10 mouse cellular contexts compared by ENCODE assay signal in the genomic region with DNA sequence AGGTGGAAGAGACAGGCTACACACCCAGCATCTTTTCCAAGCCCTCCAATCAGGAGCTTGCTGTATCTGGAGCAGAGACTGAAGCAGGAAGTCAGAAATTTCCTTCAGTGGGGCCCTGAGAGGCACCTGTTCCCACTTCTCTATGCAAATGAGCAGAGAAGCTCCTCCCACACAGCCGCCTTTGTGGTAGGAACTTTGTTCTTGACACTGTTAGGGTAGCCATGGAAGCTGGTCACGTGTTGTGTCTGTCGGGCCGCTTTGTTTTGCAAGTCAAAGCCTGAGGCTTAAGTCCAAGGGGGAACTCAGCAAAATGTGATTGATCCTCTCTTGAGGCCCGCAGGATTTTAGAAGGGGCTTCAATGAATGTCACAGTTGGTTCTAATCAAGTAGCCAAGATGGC. TPM values are rescaled to one million over a fixed set of nuclear protein-coding genes. Genes with fewer than 3 reads are reported as not detected.
DNase-seq lines count a peak whose midpoint lies in the region; ATAC-seq and TF ChIP-seq lines count a peak whose summit lies in the region.
"Had no signal": no experiment of that assay in that cellular context is flagged by ENCODE, and none has a peak within 500 bp of the region (broad histone marks: within the 10 kb centered on the region; RNA-seq: fewer than 3 reads in every experiment).

No protein-coding gene starts in this region.

- H3K4me3 ChIP-seq in forebrain, embryonic 14.5 days (ENCODE audit: low read depth, low read length), result no peak overlapping the region
- H3K4me3 ChIP-seq in forebrain, embryonic 15.5 days, result no peak overlapping the region
- no peak overlapping the region for H3K4me3 ChIP-seq in liver, embryonic 11.5 days (ENCODE audit: low read depth, low read length)
- H3K4me3 ChIP-seq in cerebellum, adult 2 months (replicated peaks; ENCODE audit: insufficient read depth, low read depth, low read length), result no peak overlapping the region
- H3K4me3 ChIP-seq: myocyte had no signal

- H3K4me1 ChIP-seq in forebrain, embryonic 14.5 days (ENCODE audit: control insufficient read depth, insufficient read depth, low read length), result no peaks in the 10 kb centered on the region
- H3K4me1 ChIP-seq in forebrain, embryonic 15.5 days, result peaks cover 4% of the 10 kb centered on the region
- no peaks in the 10 kb centered on the region; the same call in 1 of the 2 replicates for H3K4me1 ChIP-seq in liver, embryonic 11.5 days (replicated peaks; ENCODE audit: control insufficient read depth, insufficient read depth, low read length)
- H3K4me1 ChIP-seq in cerebellum, adult 2 months (ENCODE audit: control insufficient read depth, insufficient read depth, low read length), result peaks cover 4% of the 10 kb centered on the region; the same call in 1 of the 2 replicates

- H3K36me3 ChIP-seq in forebrain, embryonic 14.5 days (ENCODE audit: control insufficient read depth, insufficient read depth, low read length), result no peaks in the 10 kb centered on the region
- no peaks in the 10 kb centered on the region for H3K36me3 ChIP-seq in forebrain, embryonic 15.5 days
- no peaks in the 10 kb centered on the region for H3K36me3 ChIP-seq in liver, embryonic 11.5 days (ENCODE audit: control insufficient read depth, insufficient read depth, low read length)
- H3K36me3 ChIP-seq: G1E had no signal

- no peak overlapping the region for H3K9ac ChIP-seq in forebrain, embryonic 14.5 days (ENCODE audit: low read length)
- no peak overlapping the region for H3K9ac ChIP-seq in forebrain, embryonic 15.5 days (replicated peaks)
- H3K9ac ChIP-seq in liver, embryonic 11.5 days (ENCODE audit: low read depth, low read length), result no peak overlapping the region

- peak; percentile 49 for DNase-seq in forebrain, embryonic 14.5 days (ENCODE audit: low spot score)
- DNase-seq in ZHBTc4 (ENCODE audit: low read depth, low spot score), result peak; percentile 96
- DNase-seq in liver, embryonic 11.5 days (ENCODE audit: low spot score), result no peak
- DNase-seq in spleen, postnatal 36 days (ENCODE audit: low spot score in 2 of 2), result peak; percentile 89 to 91
- no peak for DNase-seq in right cerebral cortex, postnatal 14 days
- no peak for DNase-seq in cerebellum, adult 2 months
- DNase-seq in urinary bladder, postnatal 36 days (ENCODE audit: low spot score in 2 of 2), result no peak

- H3K9me3 ChIP-seq in forebrain, embryonic 14.5 days (replicated peaks; ENCODE audit: control insufficient read depth, low read length), result no peaks in the 10 kb centered on the region
- H3K9me3 ChIP-seq in forebrain, embryonic 15.5 days, result no peaks in the 10 kb centered on the region
- no peaks in the 10 kb centered on the region for H3K9me3 ChIP-seq in liver, embryonic 11.5 days (ENCODE audit: control insufficient read depth, low read length)
- H3K9me3 ChIP-seq: G1E had no signal

- ATAC-seq in forebrain, embryonic 14.5 days, result no peak; the same call in 1 of the 2 replicates
- ATAC-seq in forebrain, embryonic 15.5 days (replicated peaks), result no peak
- 0 out of 2 replicates have a peak, but pooled peaks have one; percentile 51 for ATAC-seq in liver, embryonic 11.5 days (replicated peaks; ENCODE audit: low FRiP score)

- H3K27me3 ChIP-seq in forebrain, embryonic 14.5 days (replicated peaks; ENCODE audit: control insufficient read depth, insufficient read depth, low read length), result no peaks in the 10 kb centered on the region
- H3K27me3 ChIP-seq in forebrain, embryonic 15.5 days, result no peaks in the 10 kb centered on the region
- H3K27me3 ChIP-seq in liver, embryonic 11.5 days (replicated peaks; ENCODE audit: control insufficient read depth, insufficient read depth, low read length), result no peaks in the 10 kb centered on the region
- no peaks in the 10 kb centered on the region for H3K27me3 ChIP-seq in cerebellum, adult 2 months (ENCODE audit: control insufficient read depth, insufficient read depth, low read length)

- no peak for TF ChIP-seq POLR2A in cerebellum, adult 2 months (IDR thresholded peaks at IDR 0.05; ENCODE audit: borderline replicate concordance, insufficient read depth, low read length)

- H3K4me2 ChIP-seq in forebrain, embryonic 14.5 days (ENCODE audit: low read length), result no peak overlapping the region
- no peak overlapping the region for H3K4me2 ChIP-seq in forebrain, embryonic 15.5 days (replicated peaks)
- no peak overlapping the region for H3K4me2 ChIP-seq in liver, embryonic 11.5 days

- TF ChIP-seq CTCF in cerebellum, adult 2 months (IDR thresholded peaks at IDR 0.05; ENCODE audit: borderline replicate concordance, insufficient read depth, low read depth, low read length), result no peak

- WGBS in forebrain, embryonic 14.5 days, result 4% methylated on average over 5 of the region's 5 CpGs
- 11% methylated on average over 5 of the region's 5 CpGs for WGBS in forebrain, embryonic 15.5 days
- WGBS in liver, embryonic 11.5 days, result 24% methylated on average over 5 of the region's 5 CpGs
- 30% methylated on average over 5 of the region's 5 CpGs for WGBS in cerebellum, adult 2 months

- no peak overlapping the region for H3K27ac ChIP-seq in forebrain, embryonic 14.5 days (ENCODE audit: low read depth, low read length)
- H3K27ac ChIP-seq in forebrain, embryonic 15.5 days (replicated peaks), result no peak overlapping the region
- H3K27ac ChIP-seq in liver, embryonic 11.5 days (ENCODE audit: low read depth, low read length), result no peak overlapping the region
- H3K27ac ChIP-seq in cerebellum, adult 2 months (ENCODE audit: insufficient read depth, low read length), result no peak overlapping the region

RNA-seq across cellular contexts. Expression of a gene that starts 9.4 kb away (rescaled TPM):
- 5.2 and 5.9 TPM in 2 replicates for polyA plus RNA-seq in forebrain, embryonic 14.5 days (2014; fragmentation: Nextera tagmentation; extraction: Ambion mirVana)
- 8.2 and 8.3 TPM in 2 replicates for polyA plus RNA-seq in forebrain, embryonic 15.5 days (2015; fragmentation: Nextera tagmentation; extraction: Ambion mirVana)
- polyA plus RNA-seq in liver, embryonic 11.5 days (2014; fragmentation: Nextera tagmentation; extraction: Ambion mirVana), result 6.7 and 8.2 TPM in 2 replicates
- 46.4 and 48.4 TPM in 2 replicates for polyA plus RNA-seq in cerebellum, adult 2 months (2012; rRNA removed)

RNA-seq across cellular contexts. Expression of a gene that starts 10.5 kb away (rescaled TPM):
- 3.5 and 3.6 TPM in 2 replicates for polyA plus RNA-seq in forebrain, embryonic 14.5 days (2014; fragmentation: Nextera tagmentation; extraction: Ambion mirVana)
- polyA plus RNA-seq in forebrain, embryonic 15.5 days (2015; fragmentation: Nextera tagmentation; extraction: Ambion mirVana), result 4.2 and 4.5 TPM in 2 replicates
- 2.1 and 3.1 TPM in 2 replicates for polyA plus RNA-seq in liver, embryonic 11.5 days (2014; fragmentation: Nextera tagmentation; extraction: Ambion mirVana)
- polyA plus RNA-seq in cerebellum, adult 2 months (2012; rRNA removed), result 28.6 and 29.2 TPM in 2 replicates

Comparison
In these comparisons a context has a peak if more than half of its experiments do, and no peak if none do; other contexts are left out.
1. DNase-seq: peak in forebrain, embryonic 14.5 days (single experiment), ZHBTc4 (single experiment) and spleen, postnatal 36 days (2 of 2); none in liver, embryonic 11.5 days (single experiment), right cerebral cortex, postnatal 14 days (single experiment), cerebellum, adult 2 months (0 of 2) and urinary bladder, postnatal 36 days (0 of 2).